Mouse (Mus musculus) hindbrain, embryonic 14.5 days (tissue): ENCODE results near the gene Rnase1. TPM values are rescaled to one million over a fixed set of nuclear protein-coding genes. Genes with fewer than 3 reads are reported as not detected.
"Not testable (repeated sequence)": the region's sequence is repeated elsewhere in the genome, so short reads cannot be mapped to it uniquely, and the experiment has no call there.

Source experiments
- ATAC-seq: fragments of 200-750 bp; cut with Nextera tagmentation; 2 replicates; pipeline ENCODE4 v1.8.0; 2017; ENCODE audit warnings: moderate number of reproducible peaks, mild to moderate bottlenecking, moderate TSS enrichment, moderate library complexity; ENCODE audit not compliant: low FRiP score
- DNase-seq: peaks from one replicate; pipeline ENCODE4 v3.0.0-alpha.2; 2015; ENCODE audit warnings: low spot score
- H3K27ac ChIP-seq: fragments of 300-500 bp; sonication (generic); 2 replicates; pipeline ENCODE4 v1.5.1; 2014; ENCODE audit warnings: mild to moderate bottlenecking, moderate library complexity
- H3K27me3 ChIP-seq: fragments of 300-500 bp; sonication (generic); 2 replicates; pipeline ENCODE4 v1.6.1; 2014; ENCODE audit warnings: mild to moderate bottlenecking, low read length, mixed read lengths; ENCODE audit not compliant: control insufficient read depth, insufficient read depth
- H3K36me3 ChIP-seq: fragments of 300-500 bp; sonication (generic); replicated peaks from 2 replicates; pipeline ENCODE4 v1.6.1; 2014; ENCODE audit not compliant: control insufficient read depth, insufficient read depth
- H3K4me1 ChIP-seq: fragments of 300-500 bp; sonication (generic); replicated peaks from 2 replicates; pipeline ENCODE4 v1.6.1; 2014; ENCODE audit warnings: antibody characterized with exemption, low read length, mixed read lengths; ENCODE audit not compliant: control insufficient read depth, insufficient read depth
- H3K4me2 ChIP-seq: fragments of 300-500 bp; sonication (generic); replicated peaks from 2 replicates; pipeline ENCODE4 v1.6.1; 2014; ENCODE audit warnings: mild to moderate bottlenecking, moderate library complexity
- H3K4me3 ChIP-seq: fragments of 300-500 bp; sonication (generic); replicated peaks from 2 replicates; pipeline ENCODE4 v1.5.1; 2014; ENCODE audit warnings: mild to moderate bottlenecking, low read length
- H3K9ac ChIP-seq: fragments of 300-500 bp; sonication (generic); 2 replicates; pipeline ENCODE4 v1.6.1; 2014
- H3K9me3 ChIP-seq: fragments of 300-500 bp; sonication (generic); 2 replicates; pipeline ENCODE4 v1.6.1; 2016; ENCODE audit warnings: low read length; ENCODE audit not compliant: control insufficient read depth
- WGBS: fragments of 180-500 bp; shearing (Covaris S2); extraction: QIAGEN DNeasy Blood & Tissue Kit; methylation state at CpG from one replicate; pipeline ENCODE4 v1.1.7; 2014; 5-methylcytosine and 5-hydroxymethylcytosine counted together
- polyA plus RNA-seq: library from polyadenylated mRNA; unstranded; fragments of >200 nt; fragmentation: Nextera tagmentation; extraction: Ambion mirVana; gene quantifications from 2 replicates; pipeline ENCODE4 v1.2.1, GENCODE M21; 2014

Gene Rnase1
- 0.50 and 0.54 TPM in 2 replicates for polyA plus RNA-seq

DNA sequence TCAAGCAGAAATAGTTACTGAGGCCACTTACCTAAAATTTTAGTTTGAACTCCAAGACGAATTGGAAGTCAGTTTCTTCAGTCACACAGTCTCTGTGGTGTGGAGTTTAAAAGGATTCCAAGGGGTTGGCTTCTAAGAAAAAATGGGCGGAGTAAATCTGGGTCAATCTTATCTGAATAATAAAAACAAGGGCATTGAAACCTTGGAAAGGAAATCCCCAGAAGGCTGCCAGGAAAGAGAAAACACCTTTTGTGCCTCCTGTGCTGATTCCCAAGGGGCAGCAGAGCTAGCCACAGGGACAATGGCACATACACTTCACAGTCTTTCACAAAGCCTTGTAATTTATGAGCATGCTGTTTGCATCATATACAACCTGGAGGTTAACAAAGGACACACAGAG, at the start of gene Rnase1:
Gene Rnase1 (minus strand): TSS at position 101 of the 400 bp plus-strand sequence.
- no peaks in the 10 kb centered on the region for H3K9me3 ChIP-seq
- ATAC-seq (no peak), DNase-seq (no peak)
- WGBS, result 39% methylated on average over 2 of the region's 2 CpGs
- H3K4me2 ChIP-seq, result no peak within 1 kb of the TSS
- no peak within 1 kb of the TSS for H3K9ac ChIP-seq
- no peak within 1 kb of the TSS for H3K4me3 ChIP-seq
- H3K36me3 ChIP-seq, result no peaks in the 10 kb centered on the region
- H3K27me3 ChIP-seq, result no peaks in the 10 kb centered on the region
- H3K4me1 ChIP-seq, result no peaks in the 10 kb centered on the region
- H3K27ac ChIP-seq, result no peak within 1 kb of the TSS

GRCm38 (mm10) chr14:51195681-51196080, 49.1 kb upstream of the Rnase1 start:
- ATAC-seq, result no peak
- no peaks in the 10 kb centered on the region for H3K36me3 ChIP-seq
- 96% methylated on average over 4 of the region's 4 CpGs for WGBS
- H3K4me1 ChIP-seq, result no peaks in the 10 kb centered on the region
- no peaks in the 10 kb centered on the region for H3K9me3 ChIP-seq
- H3K4me3 ChIP-seq, result no peak overlapping the region
- H3K4me2 ChIP-seq, result no peak overlapping the region
- H3K27ac ChIP-seq, result no peak overlapping the region
- no peaks in the 10 kb centered on the region for H3K27me3 ChIP-seq
- DNase-seq, result no peak
- H3K9ac ChIP-seq, result no peak overlapping the region

DNA sequence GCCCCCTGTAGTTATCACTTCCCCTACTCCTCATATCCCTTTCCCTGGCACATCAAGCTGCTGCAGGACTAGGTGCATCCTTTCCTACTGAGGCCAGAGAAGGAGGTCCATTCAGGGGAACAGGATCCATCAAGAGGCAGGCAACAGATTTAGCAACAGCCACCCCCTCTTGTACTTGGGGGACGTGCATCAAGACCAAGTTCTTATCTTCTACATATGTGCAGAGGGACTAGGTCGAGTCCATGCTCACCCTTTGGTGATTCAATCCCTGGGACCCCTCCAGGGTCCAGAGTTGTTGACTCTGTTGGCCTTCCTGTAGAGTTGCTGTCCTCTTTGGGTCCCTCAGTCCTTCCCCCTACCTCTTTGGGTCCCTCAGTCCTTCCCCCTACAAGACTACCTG, 34.5 kb upstream of the Rnase1 start:
- H3K36me3 ChIP-seq, H3K9ac ChIP-seq, H3K4me2 ChIP-seq, H3K9me3 ChIP-seq, H3K4me3 ChIP-seq, H3K27ac ChIP-seq, H3K4me1 ChIP-seq, H3K27me3 ChIP-seq, ATAC-seq, DNase-seq: not testable (repeated sequence)
- WGBS, result 83% methylated on average over 2 of the region's 2 CpGs

GRCm38 (mm10) chr14:51173843-51174242, 27.3 kb upstream of the Rnase1 start:
- ATAC-seq (no peak), DNase-seq (no peak)
- Histone ChIP-seq H3K9ac (no peak overlapping the region), H3K27me3 (no peaks in the 10 kb centered on the region), H3K36me3 (no peaks in the 10 kb centered on the region), H3K27ac (no peak overlapping the region), H3K4me3 (no peak overlapping the region), H3K4me2 (no peak overlapping the region), H3K9me3 (no peaks in the 10 kb centered on the region), H3K4me1 (no peaks in the 10 kb centered on the region)
- WGBS, result 72% methylated on average over 4 of the region's 4 CpGs

GRCm38 (mm10) chr14:51172947-51173346, 26.4 kb upstream of the Rnase1 start:
- WGBS, result 42% methylated on average over 4 of the region's 4 CpGs
- H3K4me2 ChIP-seq, H3K4me3 ChIP-seq, H3K9ac ChIP-seq, H3K9me3 ChIP-seq, DNase-seq, H3K4me1 ChIP-seq, ATAC-seq, H3K36me3 ChIP-seq, H3K27ac ChIP-seq, H3K27me3 ChIP-seq: not testable (repeated sequence)

DNA sequence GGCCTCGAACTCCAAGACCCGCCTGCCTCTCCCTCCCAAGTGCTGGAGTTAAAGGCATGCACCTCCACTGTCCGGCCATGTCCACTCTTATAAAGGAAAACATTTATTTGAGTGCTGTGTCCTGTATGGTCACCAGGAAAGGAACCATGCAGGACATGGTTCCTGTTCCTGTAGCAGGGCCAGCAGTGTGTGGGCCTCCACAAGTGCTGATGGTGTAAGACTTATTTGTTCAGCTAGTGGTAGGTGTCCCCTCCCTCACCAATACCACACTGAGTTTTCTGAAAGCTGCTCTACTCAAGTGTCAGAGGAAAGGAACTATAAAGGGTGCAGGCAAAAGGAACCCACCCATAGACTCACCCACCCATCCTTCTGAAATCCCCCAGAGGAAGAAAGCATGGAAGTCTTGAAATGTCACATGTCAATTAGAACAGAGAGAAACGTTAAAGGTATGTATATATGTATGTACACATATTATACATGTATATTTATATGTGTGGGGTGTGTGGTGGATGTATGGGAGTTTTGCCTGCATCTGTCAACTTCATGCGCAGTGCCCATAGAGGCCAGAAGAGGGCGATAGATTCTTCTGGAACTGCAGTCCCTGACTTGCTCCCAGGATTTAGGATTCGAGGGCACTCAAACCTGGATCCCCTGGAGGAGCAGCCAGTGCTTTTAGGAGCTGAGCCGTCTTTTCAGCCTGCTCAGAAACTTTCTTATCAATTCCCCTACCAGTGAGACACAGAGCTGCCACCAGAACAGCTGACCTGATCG, 25.7 kb upstream of the Rnase1 start:
- H3K9ac ChIP-seq, H3K27ac ChIP-seq, H3K9me3 ChIP-seq, H3K4me3 ChIP-seq, H3K4me1 ChIP-seq, H3K27me3 ChIP-seq, H3K4me2 ChIP-seq, H3K36me3 ChIP-seq: not testable (repeated sequence)
- WGBS, result 39% methylated on average over 9 of the region's 9 CpGs
- peak; percentile 61 for DNase-seq
- peak; percentile 37; the same call in 1 of the 2 replicates for ATAC-seq

- H3K4me3 ChIP-seq, result no peak overlapping the region
- H3K27ac ChIP-seq, result no peak overlapping the region
- ATAC-seq, result no peak
- H3K4me2 ChIP-seq, result no peak overlapping the region
- no peak for DNase-seq
- no peaks in the 10 kb centered on the region for H3K27me3 ChIP-seq
- H3K9me3 ChIP-seq, result no peaks in the 10 kb centered on the region
- no peak overlapping the region for H3K9ac ChIP-seq
- H3K4me1 ChIP-seq, result no peaks in the 10 kb centered on the region
- H3K36me3 ChIP-seq, result no peaks in the 10 kb centered on the region
Observed at GRCm38 (mm10) chr14:51166068-51166467, 19.5 kb upstream of the Rnase1 start.

DNA sequence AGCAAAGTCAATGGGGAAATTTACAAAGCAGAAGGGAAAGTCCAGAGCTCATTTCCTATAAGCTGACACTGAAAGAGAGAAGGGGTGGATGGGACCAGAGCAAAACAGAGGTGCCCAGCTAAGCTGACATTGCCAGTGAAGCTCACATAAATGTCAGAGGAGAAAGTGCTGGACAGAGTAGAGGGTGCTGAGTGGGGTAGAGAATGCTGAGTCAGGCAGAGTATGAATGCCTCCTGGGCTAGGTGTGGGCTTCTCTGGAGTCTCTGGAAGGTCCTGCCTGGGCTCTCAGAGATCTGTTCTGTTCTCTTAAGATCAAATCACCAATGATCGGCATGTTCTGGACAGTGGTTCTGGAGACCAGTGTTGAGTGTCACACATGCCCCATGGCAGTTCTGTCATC, 18.9 kb upstream of the Rnase1 start:
- no peak overlapping the region for H3K9ac ChIP-seq
- ATAC-seq, result no peak
- H3K4me1 ChIP-seq, result no peaks in the 10 kb centered on the region
- H3K27me3 ChIP-seq, result no peaks in the 10 kb centered on the region
- no peak overlapping the region for H3K4me2 ChIP-seq
- H3K4me3 ChIP-seq, result no peak overlapping the region
- no peak for DNase-seq
- H3K27ac ChIP-seq, result no peak overlapping the region
- no peaks in the 10 kb centered on the region for H3K36me3 ChIP-seq
- no peaks in the 10 kb centered on the region for H3K9me3 ChIP-seq
- WGBS, result 100% methylated on average over 1 of the region's 1 CpGs

DNA sequence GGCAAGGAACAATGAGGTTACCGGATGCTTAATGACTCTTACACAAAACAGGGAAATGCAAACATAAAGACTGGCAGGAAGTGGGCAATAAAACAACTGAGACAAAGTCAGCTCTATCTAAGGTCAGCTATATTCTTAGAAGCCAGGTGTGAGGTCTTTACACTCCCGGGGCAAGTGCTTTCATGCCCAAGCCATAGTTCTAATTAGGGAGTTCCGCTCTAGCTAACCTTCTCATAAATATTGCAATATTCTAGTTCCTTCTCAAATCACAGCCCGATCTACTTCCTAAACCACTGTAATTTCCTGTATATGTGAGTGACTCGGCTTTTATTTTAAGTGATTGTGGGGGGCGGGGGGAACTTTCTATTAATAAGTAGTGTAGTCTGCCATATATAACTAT, 16.7 kb upstream of the Rnase1 start:
- not testable (repeated sequence) for H3K4me1 ChIP-seq, H3K27ac ChIP-seq, DNase-seq, H3K4me2 ChIP-seq, H3K27me3 ChIP-seq, ATAC-seq, H3K9ac ChIP-seq, H3K36me3 ChIP-seq, H3K4me3 ChIP-seq, H3K9me3 ChIP-seq
- WGBS, result 92% methylated on average over 6 of the region's 6 CpGs

DNA sequence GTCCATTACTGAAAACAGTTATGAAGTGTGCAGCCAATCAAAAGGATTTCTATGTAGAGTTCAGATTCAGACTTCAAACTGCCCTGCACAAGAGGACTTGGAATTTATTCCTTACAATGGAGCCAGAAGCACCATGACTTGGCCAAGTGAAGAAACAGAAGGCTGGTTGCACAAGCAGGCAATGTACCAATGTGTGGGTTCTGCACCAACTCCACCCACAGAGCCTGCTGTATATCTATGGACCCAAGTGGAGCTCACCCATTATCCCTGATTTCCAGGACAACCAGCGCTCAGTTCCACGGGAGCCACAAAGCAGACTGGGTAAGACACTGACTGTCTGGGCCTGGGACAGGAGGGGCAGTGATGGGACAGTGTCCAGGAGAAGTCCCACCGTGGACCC, 15.4 kb upstream of the Rnase1 start, which contains the start of gene Rnase2b:
Gene Rnase2b (plus strand): TSS at position 285 of the 400 bp plus-strand sequence.
- not testable (repeated sequence) for H3K27ac ChIP-seq, ATAC-seq
- WGBS, result 91% methylated on average over 3 of the region's 3 CpGs

More for the DNA sequence above, 15.4 kb upstream of the Rnase1 start, which contains the start of gene Rnase2b:
- not testable (repeated sequence) for H3K27me3 ChIP-seq, H3K4me1 ChIP-seq, H3K4me2 ChIP-seq, H3K4me3 ChIP-seq, H3K9ac ChIP-seq, H3K36me3 ChIP-seq, DNase-seq, H3K9me3 ChIP-seq
